Mouse (Mus musculus): ENCODE results near the gene Krt80. TPM values are rescaled to one million over a fixed set of nuclear protein-coding genes. Genes with fewer than 3 reads are reported as not detected.

The Krt80 gene
- polyA plus RNA-seq, 1 experiment = 0.61 TPM

- 56% methylated on average over 13 of the region's 15 CpGs for WGBS
- H3K27me3 ChIP-seq (ENCODE audit: control insufficient read depth, insufficient read depth, low read length) = no peaks in the 10 kb centered on the region
- TF ChIP-seq POLR2A (IDR thresholded peaks at IDR 0.05; ENCODE audit: low read depth, low read length) = no peak
- no peak overlapping the region for H3K4me3 ChIP-seq (ENCODE audit: low read depth, low read length)
- no peak overlapping the region for H3K27ac ChIP-seq (ENCODE audit: insufficient read depth, low read depth, low read length)
- H3K36me3 ChIP-seq (ENCODE audit: control insufficient read depth, insufficient read depth, low read length) = no peaks in the 10 kb centered on the region
- H3K4me1 ChIP-seq (ENCODE audit: control insufficient read depth, insufficient read depth, insufficient read length, low read length) = peaks cover 2% of the 10 kb centered on the region; the same call in 1 of the 2 replicates
Measured at GRCm38 (mm10) chr15:101311087-101311770, 58.7 kb downstream of the Krt80 start.

DNA sequence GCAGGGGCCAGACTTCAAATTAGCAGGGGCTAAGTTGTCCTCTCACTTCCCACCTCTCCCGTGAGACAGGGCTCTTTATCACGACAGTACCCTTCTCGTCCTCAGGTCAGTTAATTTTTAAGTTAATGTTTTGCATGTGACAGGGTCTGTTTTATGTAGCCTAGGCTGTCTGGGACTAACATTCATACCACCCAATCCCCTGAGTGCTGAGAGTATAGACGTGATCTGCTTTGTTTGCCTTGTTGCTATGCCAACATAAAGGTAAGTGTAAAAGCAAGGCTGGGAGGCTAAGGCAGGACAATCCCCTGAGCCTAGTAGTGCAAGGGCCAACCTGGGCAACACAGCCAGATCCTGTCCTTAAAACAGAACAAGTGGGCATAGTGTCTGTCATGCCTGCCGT is 60.5 kb downstream of the Krt80 start:
- Histone ChIP-seq H3K36me3 (ENCODE audit: control insufficient read depth, insufficient read depth, low read length) (no peaks in the 10 kb centered on the region), H3K4me3 (ENCODE audit: low read depth, low read length) (no peak overlapping the region), H3K27me3 (ENCODE audit: control insufficient read depth, insufficient read depth, low read length) (no peaks in the 10 kb centered on the region), H3K27ac (ENCODE audit: insufficient read depth, low read depth, low read length) (no peak overlapping the region), H3K4me1 (ENCODE audit: control insufficient read depth, insufficient read depth, insufficient read length, low read length) (no peaks in the 10 kb centered on the region)
- TF ChIP-seq POLR2A (IDR thresholded peaks at IDR 0.05; ENCODE audit: low read depth, low read length) (no peak), CTCF (IDR thresholded peaks at IDR 0.05; ENCODE audit: extremely low read depth, insufficient read length, insufficient replicate concordance, low read depth, low read length) (no peak)
- WGBS = 42% methylated on average over 5 of the region's 5 CpGs

- Histone ChIP-seq H3K4me1 (ENCODE audit: control insufficient read depth, insufficient read depth, insufficient read length, low read length) (no peaks in the 10 kb centered on the region), H3K36me3 (ENCODE audit: control insufficient read depth, insufficient read depth, low read length) (no peaks in the 10 kb centered on the region), H3K27ac (ENCODE audit: insufficient read depth, low read depth, low read length) (no peak overlapping the region), H3K27me3 (ENCODE audit: control insufficient read depth, insufficient read depth, low read length) (no peaks in the 10 kb centered on the region), H3K4me3 (ENCODE audit: low read depth, low read length) (no peak overlapping the region)
- no peak for TF ChIP-seq CTCF (IDR thresholded peaks at IDR 0.05; ENCODE audit: extremely low read depth, insufficient read length, insufficient replicate concordance, low read depth, low read length)
- no peak for TF ChIP-seq POLR2A (IDR thresholded peaks at IDR 0.05; ENCODE audit: low read depth, low read length)
- 67% methylated on average over 13 of the region's 13 CpGs for WGBS
Measured at GRCm38 (mm10) chr15:101308440-101309348, 61.3 kb downstream of the Krt80 start.

DNA sequence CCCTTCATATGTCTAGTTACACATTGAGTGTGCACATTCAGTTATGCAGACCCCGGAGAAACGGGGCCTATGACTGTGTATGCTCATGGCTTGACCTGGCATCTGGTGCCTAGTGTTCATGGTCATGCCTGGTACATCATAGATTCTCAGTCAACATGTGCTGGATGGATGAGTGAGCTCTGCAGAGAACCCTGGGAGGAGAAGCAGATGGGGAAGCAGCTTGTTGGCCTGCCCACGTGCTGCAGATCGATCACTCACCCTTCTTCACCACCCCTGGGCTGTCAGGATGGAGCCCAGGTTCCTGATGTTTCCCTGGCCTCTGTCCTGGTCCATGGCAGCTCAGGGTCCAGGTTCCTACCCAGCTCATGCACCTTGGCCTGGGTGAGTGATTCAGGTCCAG is 63.5 kb downstream of the Krt80 start:
- 86% methylated on average over 4 of the region's 4 CpGs for WGBS
- H3K36me3 ChIP-seq (ENCODE audit: control insufficient read depth, insufficient read depth, low read length) = no peaks in the 10 kb centered on the region
- TF ChIP-seq POLR2A (IDR thresholded peaks at IDR 0.05; ENCODE audit: low read depth, low read length) = no peak
- TF ChIP-seq CTCF (IDR thresholded peaks at IDR 0.05; ENCODE audit: extremely low read depth, insufficient read length, insufficient replicate concordance, low read depth, low read length) = no peak
- H3K4me1 ChIP-seq (ENCODE audit: control insufficient read depth, insufficient read depth, insufficient read length, low read length) = no peaks in the 10 kb centered on the region
- H3K27ac ChIP-seq (ENCODE audit: insufficient read depth, low read depth, low read length) = no peak overlapping the region
- H3K27me3 ChIP-seq (ENCODE audit: control insufficient read depth, insufficient read depth, low read length) = no peaks in the 10 kb centered on the region
- H3K4me3 ChIP-seq (ENCODE audit: low read depth, low read length) = no peak overlapping the region

GRCm38 (mm10) chr15:101303830-101304229 is 66.1 kb downstream of the Krt80 start:
- Histone ChIP-seq H3K27ac (ENCODE audit: insufficient read depth, low read depth, low read length) (no peak overlapping the region), H3K36me3 (ENCODE audit: control insufficient read depth, insufficient read depth, low read length) (no peaks in the 10 kb centered on the region), H3K27me3 (ENCODE audit: control insufficient read depth, insufficient read depth, low read length) (no peaks in the 10 kb centered on the region), H3K4me3 (ENCODE audit: low read depth, low read length) (no peak overlapping the region), H3K4me1 (ENCODE audit: control insufficient read depth, insufficient read depth, insufficient read length, low read length) (no peaks in the 10 kb centered on the region)
- TF ChIP-seq POLR2A (IDR thresholded peaks at IDR 0.05; ENCODE audit: low read depth, low read length) (no peak), CTCF (IDR thresholded peaks at IDR 0.05; ENCODE audit: extremely low read depth, insufficient read length, insufficient replicate concordance, low read depth, low read length) (no peak)
- 84% methylated on average over 4 of the region's 4 CpGs for WGBS

DNA sequence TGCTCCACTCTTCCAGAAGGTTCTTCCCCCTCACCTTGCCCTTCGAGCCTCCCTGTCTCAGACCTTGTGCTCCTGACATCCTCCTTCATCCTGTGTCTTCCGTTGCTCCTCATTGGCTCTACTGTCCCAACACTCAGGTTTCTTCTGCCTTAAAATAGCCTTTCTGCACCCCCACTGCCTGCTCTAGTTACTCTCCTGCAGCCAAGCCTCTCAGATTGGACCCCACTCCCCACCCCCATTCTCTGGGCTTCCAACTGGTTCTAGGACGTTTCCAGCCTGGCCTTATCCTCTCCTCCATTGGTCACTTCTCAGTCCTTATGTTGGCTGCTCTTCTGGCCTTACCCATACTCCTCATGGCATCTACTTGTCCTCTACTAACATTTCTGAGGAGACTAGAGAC is 67.8 kb downstream of the Krt80 start:
- no peaks in the 10 kb centered on the region for H3K4me1 ChIP-seq (ENCODE audit: control insufficient read depth, insufficient read depth, insufficient read length, low read length)
- H3K27ac ChIP-seq (ENCODE audit: insufficient read depth, low read depth, low read length) = no peak overlapping the region
- no peaks in the 10 kb centered on the region for H3K36me3 ChIP-seq (ENCODE audit: control insufficient read depth, insufficient read depth, low read length)
- H3K27me3 ChIP-seq (ENCODE audit: control insufficient read depth, insufficient read depth, low read length) = no peaks in the 10 kb centered on the region
- no peak overlapping the region for H3K4me3 ChIP-seq (ENCODE audit: low read depth, low read length)
- WGBS = 87% methylated on average over 3 of the region's 3 CpGs
- no peak for TF ChIP-seq POLR2A (IDR thresholded peaks at IDR 0.05; ENCODE audit: low read depth, low read length)
- TF ChIP-seq CTCF (IDR thresholded peaks at IDR 0.05; ENCODE audit: extremely low read depth, insufficient read length, insufficient replicate concordance, low read depth, low read length) = no peak

DNA sequence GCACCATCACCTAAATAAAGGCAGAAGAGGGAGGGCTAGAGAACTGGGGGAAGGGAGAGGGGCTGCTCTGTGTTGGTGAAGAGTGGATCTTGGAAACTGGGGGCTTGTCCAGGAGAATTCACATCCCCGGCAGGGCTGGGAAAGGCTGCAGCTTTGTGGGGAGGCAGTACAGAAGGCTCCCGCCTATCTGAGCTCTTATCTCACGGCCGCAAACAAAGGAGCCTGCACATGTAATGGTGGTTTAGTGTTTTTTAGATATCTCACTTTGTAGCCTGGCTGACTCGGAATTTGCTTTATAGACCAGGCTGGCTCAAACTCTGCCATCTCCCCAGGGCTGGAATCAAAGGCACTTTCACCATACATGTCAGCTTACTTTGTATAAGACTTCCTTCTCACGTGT is 69.8 kb downstream of the Krt80 start:
- Histone ChIP-seq H3K36me3 (ENCODE audit: control insufficient read depth, insufficient read depth, low read length) (no peaks in the 10 kb centered on the region), H3K27ac (ENCODE audit: insufficient read depth, low read depth, low read length) (no peak overlapping the region), H3K4me3 (ENCODE audit: low read depth, low read length) (no peak overlapping the region), H3K4me1 (ENCODE audit: control insufficient read depth, insufficient read depth, insufficient read length, low read length) (no peaks in the 10 kb centered on the region), H3K27me3 (ENCODE audit: control insufficient read depth, insufficient read depth, low read length) (no peaks in the 10 kb centered on the region)
- TF ChIP-seq POLR2A (IDR thresholded peaks at IDR 0.05; ENCODE audit: low read depth, low read length) (no peak), CTCF (IDR thresholded peaks at IDR 0.05; ENCODE audit: extremely low read depth, insufficient read length, insufficient replicate concordance, low read depth, low read length) (no peak)
- WGBS = 26% methylated on average over 6 of the region's 6 CpGs
